Mouse (Mus musculus): Measurements from ENCODE around the gene Cep290.
"Not testable (repeated sequence)": the region's sequence is repeated elsewhere in the genome, so short reads cannot be mapped to it uniquely, and the experiment has no call there.

Cep290 gene

GRCm38 (mm10) chr10:100487097-100487978 lies at the start of gene Cep290, which contains the start of gene Tmtc3:
Cep290 (plus strand) TSS chr10:100487558.
Tmtc3 (minus strand) TSS chr10:100487350.
- peak; percentile 81 for DNase-seq (ENCODE audit: low read depth)

DNA sequence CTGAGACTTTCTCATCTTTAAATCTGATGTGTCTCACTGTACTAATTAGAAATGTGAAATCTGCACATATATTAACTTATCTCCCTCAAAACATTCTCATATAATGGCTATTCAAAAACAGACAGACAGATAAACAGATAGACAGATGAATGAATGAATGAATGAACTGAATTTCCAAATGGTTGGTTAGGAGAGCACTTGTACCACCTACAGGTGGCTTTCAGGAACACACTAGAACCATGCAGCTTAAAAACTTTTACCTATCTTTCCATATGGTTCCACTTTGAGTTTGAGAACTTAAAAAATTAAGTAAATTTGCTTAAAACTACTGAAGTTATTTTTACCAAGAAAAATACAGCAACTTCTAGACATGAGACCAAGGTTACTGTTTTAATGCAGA lies 38.0 kb upstream of the Cep290 start:
- no peak for DNase-seq (ENCODE audit: low read depth)

- no peak for DNase-seq (ENCODE audit: low read depth)
These were observed 26.8 kb upstream of the Cep290 start for GRCm38 (mm10) chr10:100460515-100460914.

GRCm38 (mm10) chr10:100475040-100475439 lies 12.3 kb upstream of the Cep290 start:
- DNase-seq (ENCODE audit: low read depth) = no peak

- DNase-seq (ENCODE audit: low read depth) = no peak
These were observed 7.8 kb upstream of the Cep290 start for GRCm38 (mm10) chr10:100479538-100479937.

- DNase-seq (ENCODE audit: low read depth) = no peak
These were observed 659 bp upstream of the Cep290 start for GRCm38 (mm10) chr10:100486701-100487096.

DNA sequence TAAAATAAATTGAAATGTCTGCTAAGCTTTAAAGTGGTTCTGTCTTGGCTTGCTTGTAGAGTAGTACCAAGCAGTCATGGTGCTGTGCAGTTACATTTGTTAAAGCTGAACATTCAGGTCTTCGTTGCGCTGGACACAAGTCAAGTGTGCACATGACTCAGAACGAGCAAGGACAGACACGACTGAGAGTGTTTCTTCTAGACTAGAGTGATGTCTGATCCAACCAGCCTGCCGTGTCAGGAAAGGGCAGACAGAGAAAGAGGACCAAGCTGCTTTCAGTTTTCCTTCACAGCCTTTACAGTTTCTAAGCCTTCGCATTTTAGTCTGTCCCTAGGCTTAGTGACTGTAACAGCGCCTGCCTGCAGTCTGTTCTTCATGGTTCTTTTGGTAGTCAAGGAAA lies 4.6 kb downstream of the Cep290 start:
- no peak for DNase-seq (ENCODE audit: low read depth)

DNA sequence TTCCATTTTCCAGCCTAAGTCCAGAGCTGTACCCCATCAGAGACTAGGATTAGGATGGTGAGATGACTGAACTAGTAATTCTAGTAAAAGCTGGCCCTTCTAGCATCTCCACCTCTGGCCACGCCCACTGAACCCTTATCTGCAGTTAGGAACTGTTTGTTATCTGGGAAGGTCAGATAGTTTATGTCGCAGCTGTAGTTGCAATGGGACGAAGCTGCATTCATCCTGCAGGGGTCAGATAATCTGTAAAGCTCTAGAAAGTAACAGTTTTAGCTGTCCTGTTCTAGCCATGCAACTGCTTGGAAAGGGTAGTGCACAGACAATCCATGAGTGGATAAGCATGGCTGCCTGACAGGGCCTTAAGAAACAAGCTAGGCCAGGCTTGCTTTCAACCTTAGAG lies 11.0 kb downstream of the Cep290 start:
- no peak for DNase-seq (ENCODE audit: low read depth)

DNA sequence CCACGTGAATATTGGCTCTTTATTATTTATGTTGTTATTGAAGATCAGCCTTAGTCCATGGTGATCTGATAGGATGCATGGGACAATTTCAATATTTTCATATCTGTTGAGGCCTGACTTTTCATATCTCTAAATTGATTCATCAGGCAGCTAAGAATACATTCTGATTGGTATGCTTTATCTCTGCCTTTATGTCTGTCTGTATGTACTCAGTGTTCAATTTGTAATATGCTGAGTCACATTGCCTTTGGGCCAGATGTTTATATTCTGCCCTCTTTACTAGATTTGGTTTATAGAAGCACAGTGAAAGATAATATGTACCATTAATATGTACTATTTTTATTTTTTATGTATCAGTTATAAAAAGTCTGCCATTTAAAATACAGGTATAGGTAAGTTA lies 20.8 kb downstream of the Cep290 start:
- DNase-seq (ENCODE audit: low read depth) = no peak

- DNase-seq (ENCODE audit: low read depth) = no peak
These were observed 34.3 kb downstream of the Cep290 start for GRCm38 (mm10) chr10:100521617-100522016.

GRCm38 (mm10) chr10:100522330-100522729 lies 35.0 kb downstream of the Cep290 start:
- no peak for DNase-seq (ENCODE audit: low read depth)

DNA sequence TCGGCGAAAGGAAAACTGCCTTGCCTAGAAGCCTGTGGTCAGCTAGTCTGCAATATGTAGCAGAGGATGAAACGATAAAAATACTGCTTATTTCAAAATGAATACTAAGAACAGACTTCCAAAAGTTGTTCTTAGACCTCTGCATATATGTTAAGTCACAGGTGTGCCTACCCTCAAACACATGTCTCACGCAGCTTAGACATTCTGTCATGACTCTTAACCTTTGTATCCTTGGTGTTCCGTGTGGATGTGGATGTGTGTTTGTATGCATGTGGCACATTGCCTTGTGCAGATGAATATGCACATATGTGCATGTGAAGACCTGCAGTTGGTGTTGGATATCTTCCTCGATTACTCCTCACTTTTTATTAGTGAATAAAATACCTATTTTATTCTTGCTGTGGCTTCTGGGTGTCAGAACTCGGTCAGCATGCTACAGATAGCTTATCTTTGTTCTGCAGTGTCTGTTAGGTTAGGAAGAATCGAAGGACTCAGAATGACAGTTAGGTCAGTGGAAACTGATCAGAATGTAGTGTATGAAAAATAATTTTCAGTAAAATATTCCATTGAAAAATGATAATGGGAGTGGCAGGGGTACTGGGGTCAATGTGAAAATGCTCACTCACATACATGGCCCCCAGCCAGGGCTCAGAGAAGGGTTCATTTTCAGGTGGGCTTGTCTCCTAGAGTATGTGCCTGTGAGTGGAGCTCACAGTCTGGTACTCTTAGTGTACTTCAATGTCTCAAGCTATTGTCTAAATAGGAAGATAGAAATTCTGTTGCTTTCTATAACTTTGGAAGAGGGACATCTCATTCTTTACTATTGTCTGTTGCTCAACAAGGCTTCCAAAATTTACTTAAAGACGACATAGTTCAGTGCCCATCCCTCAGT lies 37.4 kb downstream of the Cep290 start:
- no peak for DNase-seq (ENCODE audit: low read depth)

DNA sequence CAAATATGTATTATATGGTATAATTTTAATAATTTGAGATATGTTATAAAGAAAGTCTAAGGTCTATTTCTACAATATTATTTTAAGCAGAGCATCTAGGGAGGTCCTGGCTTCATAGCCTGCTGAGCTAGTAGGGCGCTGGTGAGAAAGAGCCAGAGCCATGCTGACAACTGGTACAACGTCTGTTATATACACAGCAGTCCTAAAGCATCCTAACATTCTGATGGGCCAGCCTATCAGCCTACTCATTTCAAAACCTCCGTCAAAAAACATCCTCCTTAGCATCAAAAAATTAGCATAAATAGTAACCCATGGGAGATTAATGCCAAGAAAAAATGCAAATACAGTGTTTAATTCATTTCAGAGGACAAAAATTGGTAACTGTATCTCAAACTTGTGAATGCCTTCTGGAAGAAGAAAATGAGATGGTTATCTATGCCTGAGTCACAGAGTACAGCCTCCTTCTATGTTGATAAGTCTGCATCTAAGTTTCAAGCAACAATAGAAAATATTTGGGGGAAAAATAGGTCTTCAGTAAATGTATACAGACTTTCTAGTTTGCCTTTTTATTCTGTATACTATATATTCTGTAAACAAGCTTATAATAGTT lies 69.3 kb downstream of the Cep290 start:
- no peak for DNase-seq (ENCODE audit: low read depth)

DNA sequence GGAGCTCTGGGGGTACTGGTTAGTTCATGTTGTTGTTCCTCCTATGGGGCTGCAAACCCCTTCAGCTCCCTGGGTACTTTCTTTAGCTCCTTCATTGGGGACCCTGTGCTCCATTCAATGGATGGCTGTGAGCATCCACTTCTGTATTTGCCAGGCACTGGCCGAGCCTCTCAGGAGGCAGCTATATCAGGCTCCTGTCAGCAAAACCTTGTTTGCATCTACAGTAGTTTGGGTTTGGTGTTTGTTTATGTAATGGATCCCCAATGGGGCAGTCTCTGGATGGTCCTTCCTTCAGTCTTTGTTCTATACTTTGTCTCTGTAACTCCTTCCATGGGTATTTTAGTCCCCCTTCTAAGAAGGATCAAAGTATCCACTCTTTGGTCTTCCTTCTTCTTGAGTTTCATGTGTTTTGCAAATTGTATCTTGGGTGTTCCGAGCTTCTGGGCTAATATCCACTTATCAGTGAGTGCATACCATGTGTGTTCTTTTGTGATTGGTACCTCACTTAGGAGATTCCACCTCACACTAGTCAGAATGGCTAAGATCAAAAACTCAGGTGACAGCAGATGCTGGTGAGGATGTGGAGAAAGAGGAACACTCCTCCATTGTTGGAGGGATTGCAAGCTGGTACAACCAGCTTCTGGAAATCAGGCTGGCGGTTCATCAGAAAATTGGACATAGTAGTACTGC lies 73.0 kb downstream of the Cep290 start:
- not testable (repeated sequence) for DNase-seq (ENCODE audit: low read depth)

GRCm38 (mm10) chr10:100564112-100564511 lies 76.8 kb downstream of the Cep290 start:
- DNase-seq (ENCODE audit: low read depth) = no peak

DNA sequence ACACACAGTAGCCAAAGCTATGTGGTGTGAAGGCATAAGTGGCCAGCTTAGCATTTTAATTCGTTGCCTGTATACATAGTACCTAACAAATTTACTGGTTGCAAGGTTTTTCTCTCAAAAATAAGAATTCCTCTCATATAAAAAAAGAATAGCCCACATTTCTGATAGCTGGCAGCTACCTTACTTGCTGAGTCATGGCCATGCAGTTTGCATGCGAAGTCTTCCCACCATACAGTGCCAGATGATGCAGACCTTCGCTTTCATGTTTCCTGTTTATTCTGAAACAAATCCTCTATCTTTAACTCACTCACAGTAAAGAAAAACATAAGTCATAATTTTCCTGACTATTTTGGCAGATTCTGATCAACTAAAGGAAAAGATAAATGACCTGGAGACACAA lies 84.3 kb downstream of the Cep290 start:
- no peak for DNase-seq (ENCODE audit: low read depth)

GRCm38 (mm10) chr10:100574505-100575149 lies 87.3 kb downstream of the Cep290 start:
- DNase-seq (ENCODE audit: low read depth) = no peak

DNA sequence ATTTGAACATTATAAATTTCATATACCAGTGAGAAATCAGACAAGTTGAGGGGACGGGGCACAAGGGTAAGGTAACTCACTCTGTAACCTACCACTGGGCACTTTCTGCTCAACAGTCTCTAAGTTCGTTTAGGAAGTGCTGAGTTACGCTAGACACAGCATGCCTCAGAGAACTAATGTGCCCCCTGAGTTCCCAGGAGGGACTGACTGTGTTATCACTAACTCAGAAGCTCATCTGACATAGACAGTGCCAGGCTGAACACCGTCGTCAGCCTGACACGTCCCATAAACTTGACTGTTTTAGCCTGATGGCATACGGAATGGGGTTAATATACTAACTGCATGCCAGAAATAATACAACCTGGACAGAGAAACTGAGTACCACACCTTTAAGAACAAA lies 87.9 kb downstream of the Cep290 start:
- no peak for DNase-seq (ENCODE audit: low read depth)

DNA sequence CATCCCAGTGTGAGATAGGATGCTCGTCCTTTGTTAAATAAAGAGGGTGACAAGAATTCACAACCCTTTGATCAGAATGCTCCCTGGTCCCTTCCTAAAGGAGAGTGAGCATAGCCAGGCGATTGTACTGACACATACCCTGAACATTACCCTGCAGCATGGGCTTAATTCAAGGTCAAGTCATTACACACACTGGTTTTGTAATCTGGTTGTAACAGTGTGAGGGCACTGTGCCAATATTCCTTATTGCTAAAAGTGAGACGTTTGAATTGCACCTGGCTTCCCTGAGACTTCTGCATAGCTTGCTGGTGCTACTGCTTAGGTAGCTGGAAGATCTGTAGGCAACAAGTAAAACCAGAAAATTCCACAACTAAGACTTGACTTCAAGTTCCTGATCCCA lies 96.8 kb downstream of the Cep290 start:
- DNase-seq (ENCODE audit: low read depth) = no peak

DNA sequence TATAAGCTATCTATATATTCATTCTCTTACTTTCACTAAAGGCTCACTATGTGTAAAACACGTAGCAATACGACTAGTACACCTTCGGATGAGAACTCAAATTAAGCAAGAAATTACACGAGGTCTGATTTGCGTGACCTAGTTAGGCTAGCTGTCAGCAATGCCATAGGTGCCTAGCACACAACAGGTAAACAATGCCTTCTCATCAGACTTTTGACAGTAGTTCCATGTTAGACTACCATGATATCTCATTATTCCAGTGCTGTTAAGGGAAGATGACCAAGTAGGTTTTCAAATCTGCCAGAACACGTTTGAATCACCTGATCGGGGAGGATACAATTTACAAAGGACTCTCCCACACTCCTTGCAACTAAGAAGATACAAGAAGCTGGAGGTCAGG lies 101.2 kb downstream of the Cep290 start:
- DNase-seq (ENCODE audit: low read depth) = no peak

DNA sequence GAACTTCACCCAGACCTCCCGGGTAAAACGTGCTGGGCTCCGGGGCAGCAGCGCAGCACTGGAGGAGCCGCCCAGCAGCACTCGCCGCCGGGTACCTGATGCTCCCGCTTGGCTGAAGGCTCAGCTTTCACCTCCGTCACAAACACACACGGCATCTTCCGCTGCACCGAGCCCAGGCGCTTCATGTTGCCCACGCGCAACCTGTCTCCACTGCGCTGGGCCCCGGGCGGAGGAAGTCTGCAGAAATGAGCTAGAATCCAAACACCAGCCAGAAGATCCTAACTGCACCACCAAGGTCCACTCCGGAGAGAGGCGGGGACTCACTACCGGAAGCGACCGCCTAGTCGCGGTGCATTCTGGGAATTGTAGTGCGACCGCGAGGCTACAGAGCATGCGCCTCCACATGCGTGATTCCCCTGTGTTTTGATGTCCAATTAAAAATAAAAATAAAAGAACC lies 101.6 kb downstream of the Cep290 start:
- DNase-seq (ENCODE audit: low read depth) = peak; percentile 73
